Mouse (Mus musculus) liver, adult 2 months (tissue): ENCODE results near the gene Foxi3. TPM values are rescaled to one million over a fixed set of nuclear protein-coding genes. Genes with fewer than 3 reads are reported as not detected.

Source experiments
- DNase-seq: peaks from one replicate; pipeline ENCODE4 v3.0.0-alpha.2; 2011; ENCODE audit warnings: low read depth, low spot score; ENCODE audit errors: extremely low read depth
- H3K27ac ChIP-seq: fragments of 200-500 bp; replicated peaks from 2 replicates; pipeline ENCODE4 v1.5.1; 2012; ENCODE audit warnings: low read depth, mild to moderate bottlenecking, control low read depth, inconsistent platforms, low read length; ENCODE audit not compliant: insufficient read depth
- H3K27me3 ChIP-seq: fragments of 200-500 bp; 2 replicates; pipeline ENCODE4 v1.6.1; 2012; ENCODE audit warnings: mild to moderate bottlenecking, moderate library complexity, low read length, inconsistent platforms; ENCODE audit not compliant: control insufficient read depth, insufficient read depth
- H3K36me3 ChIP-seq: fragments of 200-500 bp; 2 replicates; pipeline ENCODE4 v1.6.1; 2012; ENCODE audit warnings: low read length, inconsistent platforms; ENCODE audit not compliant: control insufficient read depth, insufficient read depth
- H3K4me1 ChIP-seq: fragments of 200-500 bp; 2 replicates; pipeline ENCODE4 v1.6.1; 2011; ENCODE audit warnings: low read length; ENCODE audit not compliant: control insufficient read depth, insufficient read depth
- H3K4me3 ChIP-seq: fragments of 200-500 bp; 2 replicates; pipeline ENCODE4 v1.5.1; 2011; ENCODE audit warnings: low read depth, mild to moderate bottlenecking, control low read depth, low read length, moderate library complexity; ENCODE audit not compliant: insufficient read depth
- H3K79me2 ChIP-seq: fragments of 200-500 bp; 2 replicates; pipeline ENCODE4 v1.6.1; 2012; ENCODE audit warnings: inconsistent platforms, mild to moderate bottlenecking, low read length, moderate library complexity; ENCODE audit not compliant: control insufficient read depth, insufficient read depth
- H3K9ac ChIP-seq: fragments of 200-500 bp; 2 replicates; pipeline ENCODE4 v1.6.1; 2012; ENCODE audit warnings: low read depth, mild to moderate bottlenecking, control low read depth, inconsistent platforms, low read length
- CTCF ChIP-seq: fragments of 200-500 bp; IDR thresholded peaks from 2 replicates; pipeline ENCODE4 v1.5.1; 2011; ENCODE audit warnings: low read depth, low read length, control low read depth
- POLR2A ChIP-seq: fragments of 200-500 bp; IDR thresholded peaks from 2 replicates; pipeline ENCODE4 v1.6.1; 2011; ENCODE audit warnings: low read length, control low read depth; ENCODE audit not compliant: insufficient read depth; ENCODE audit errors: extremely low read depth
- WGBS: fragments of 180-500 bp; shearing (Covaris S2); methylation state at CpG from one replicate; pipeline ENCODE4 v1.1.7; 2018; 5-methylcytosine and 5-hydroxymethylcytosine counted together
- polyA plus RNA-seq: library from polyadenylated mRNA; depleted of rRNA; stranded (reverse); fragments of >200 nt; gene quantifications from 2 replicates; pipeline ENCODE4 v1.2.3, GENCODE M21; 2012
- total RNA-seq: library from RNA; depleted of rRNA; stranded (reverse); fragments of >200 nt; gene quantifications from 2 replicates; pipeline ENCODE4 v1.2.3, GENCODE M21; 2014

Gene Foxi3
- total and polyA plus RNA-seq, 2 experiments, result not detected

DNA sequence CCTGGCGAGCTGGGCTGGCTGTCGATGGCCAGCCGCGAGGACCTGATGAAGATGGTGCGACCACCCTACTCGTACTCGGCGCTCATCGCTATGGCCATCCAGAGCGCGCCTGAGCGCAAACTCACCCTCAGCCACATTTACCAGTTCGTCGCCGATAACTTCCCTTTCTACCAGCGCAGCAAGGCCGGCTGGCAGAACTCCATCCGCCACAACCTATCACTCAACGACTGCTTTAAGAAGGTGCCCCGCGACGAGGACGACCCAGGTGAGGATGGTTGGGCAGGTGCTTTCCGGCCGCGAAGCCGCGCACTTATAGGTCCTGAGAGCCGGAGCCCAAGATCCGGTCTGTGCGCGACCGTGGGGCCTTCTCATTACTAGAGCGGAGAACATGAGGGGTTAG lies 605 bp downstream of the Foxi3 start:
- H3K27me3 ChIP-seq, result peaks cover 20% of the 10 kb centered on the region

DNA sequence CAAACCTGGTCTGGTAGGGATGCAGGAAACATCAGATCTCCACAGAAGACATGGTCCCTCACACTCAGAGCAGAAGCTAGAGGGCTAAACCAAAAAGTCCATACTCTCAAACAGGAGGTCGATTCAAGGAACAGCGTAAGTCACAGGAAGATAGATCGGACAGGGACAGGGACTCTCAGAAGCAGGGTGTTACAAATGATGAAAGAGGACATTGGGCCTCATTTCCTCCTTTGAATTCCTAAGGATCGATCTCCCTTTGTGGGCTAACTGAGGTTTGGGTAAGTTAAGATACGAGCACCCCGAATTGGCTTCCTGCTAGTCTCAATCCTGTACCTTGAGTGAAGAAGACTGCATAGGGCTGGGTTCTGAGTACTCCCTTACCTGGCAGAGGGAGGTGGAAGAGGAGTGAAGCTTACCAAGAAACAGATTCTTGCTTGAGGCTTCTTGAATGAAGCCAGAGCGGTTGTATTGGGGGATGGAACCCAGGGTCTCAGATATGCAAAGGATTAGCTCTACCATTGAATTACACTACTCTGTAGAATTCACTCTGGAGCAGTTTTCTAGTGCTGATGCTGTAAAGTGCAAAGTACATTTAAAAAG lies 1.1 kb downstream of the Foxi3 start:
- DNase-seq, result no peak
- no peak overlapping the region for H3K4me3 ChIP-seq
- TF ChIP-seq CTCF (no peak), POLR2A (no peak)
- H3K79me2 ChIP-seq, result no peaks in the 10 kb centered on the region
- no peak overlapping the region for H3K27ac ChIP-seq
- H3K36me3 ChIP-seq, result no peaks in the 10 kb centered on the region
- H3K4me1 ChIP-seq, result no peaks in the 10 kb centered on the region
- 17% methylated on average over 7 of the region's 7 CpGs for WGBS
- peaks cover 20% of the 10 kb centered on the region for H3K27me3 ChIP-seq
- H3K9ac ChIP-seq, result no peak overlapping the region

More for the DNA sequence above, 605 bp downstream of the Foxi3 start:
- Histone ChIP-seq H3K4me1 (no peaks in the 10 kb centered on the region), H3K36me3 (no peaks in the 10 kb centered on the region), H3K9ac (no peak overlapping the region), H3K4me3 (no peak overlapping the region), H3K27ac (no peak overlapping the region), H3K79me2 (no peaks in the 10 kb centered on the region)
- WGBS, result 3% methylated on average over 34 of the region's 34 CpGs
- no peak for TF ChIP-seq CTCF
- DNase-seq, result no peak

- 0 out of 2 replicates have a peak, but pooled peaks cover 2% of the 10 kb centered on the region for H3K27me3 ChIP-seq
- TF ChIP-seq CTCF (no peak), POLR2A (no peak)
- no peaks in the 10 kb centered on the region for H3K36me3 ChIP-seq
- H3K4me1 ChIP-seq, result no peaks in the 10 kb centered on the region
- no peak overlapping the region for H3K27ac ChIP-seq
- H3K9ac ChIP-seq, result no peak overlapping the region
- WGBS, result 63% methylated on average over 6 of the region's 6 CpGs
- DNase-seq, result no peak
- H3K79me2 ChIP-seq, result no peaks in the 10 kb centered on the region
- no peak overlapping the region for H3K4me3 ChIP-seq
These were observed 7.9 kb downstream of the Foxi3 start for GRCm38 (mm10) chr6:70964116-70964830.

DNA sequence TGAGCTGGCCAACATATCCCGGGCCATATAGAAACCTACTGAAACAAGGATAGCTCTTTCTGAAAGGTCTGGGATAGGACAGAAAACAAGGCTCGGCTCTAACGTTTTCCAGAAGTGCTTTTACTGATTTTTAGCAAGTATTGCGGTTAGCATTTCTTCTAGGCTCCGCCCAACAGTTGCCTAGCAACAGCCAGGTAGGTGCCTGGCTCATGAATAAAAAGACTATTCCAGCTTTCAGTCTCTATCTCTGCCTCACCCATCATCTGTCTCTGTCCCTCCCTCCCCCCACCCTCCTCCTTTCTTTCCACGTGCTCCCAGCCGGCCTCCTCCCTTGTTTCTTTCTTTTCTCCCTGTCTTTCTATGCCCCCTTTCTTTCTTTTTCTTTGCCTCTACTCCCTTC lies 9.4 kb downstream of the Foxi3 start:
- Histone ChIP-seq H3K9ac (no peak overlapping the region), H3K4me1 (no peaks in the 10 kb centered on the region), H3K79me2 (no peaks in the 10 kb centered on the region), H3K27me3 (0 out of 2 replicates have a peak, but pooled peaks cover 2% of the 10 kb centered on the region), H3K36me3 (no peaks in the 10 kb centered on the region), H3K4me3 (no peak overlapping the region), H3K27ac (no peak overlapping the region)
- TF ChIP-seq POLR2A (no peak), CTCF (no peak)
- DNase-seq, result no peak
- 36% methylated on average over 7 of the region's 7 CpGs for WGBS

DNA sequence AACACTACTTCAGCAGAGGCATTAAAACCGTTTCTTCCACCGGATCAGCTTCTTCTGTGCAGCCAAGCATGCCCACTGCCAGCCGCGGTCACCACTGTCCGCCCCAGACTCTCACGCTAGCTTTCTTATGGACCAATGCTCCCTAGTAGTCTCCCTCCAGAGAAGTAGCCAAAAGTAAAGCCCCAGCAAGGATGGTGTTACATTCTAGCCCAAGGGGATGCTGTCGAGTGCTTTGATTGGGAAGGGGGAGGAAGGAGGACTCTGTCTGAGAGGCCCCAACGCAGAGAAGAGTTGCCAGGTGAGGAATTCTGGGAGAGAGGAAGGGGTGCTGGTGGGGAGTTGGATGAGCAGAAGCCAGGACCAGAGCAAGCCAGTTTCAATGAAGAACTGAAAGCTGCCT lies 11.1 kb downstream of the Foxi3 start:
- Histone ChIP-seq H3K27ac (no peak overlapping the region), H3K36me3 (no peaks in the 10 kb centered on the region), H3K27me3 (0 out of 2 replicates have a peak, but pooled peaks cover 2% of the 10 kb centered on the region), H3K79me2 (no peaks in the 10 kb centered on the region), H3K4me1 (no peaks in the 10 kb centered on the region), H3K4me3 (no peak overlapping the region), H3K9ac (no peak overlapping the region)
- no peak for DNase-seq
- WGBS, result 13% methylated on average over 8 of the region's 8 CpGs
- no peak for TF ChIP-seq CTCF
- TF ChIP-seq POLR2A, result no peak

DNA sequence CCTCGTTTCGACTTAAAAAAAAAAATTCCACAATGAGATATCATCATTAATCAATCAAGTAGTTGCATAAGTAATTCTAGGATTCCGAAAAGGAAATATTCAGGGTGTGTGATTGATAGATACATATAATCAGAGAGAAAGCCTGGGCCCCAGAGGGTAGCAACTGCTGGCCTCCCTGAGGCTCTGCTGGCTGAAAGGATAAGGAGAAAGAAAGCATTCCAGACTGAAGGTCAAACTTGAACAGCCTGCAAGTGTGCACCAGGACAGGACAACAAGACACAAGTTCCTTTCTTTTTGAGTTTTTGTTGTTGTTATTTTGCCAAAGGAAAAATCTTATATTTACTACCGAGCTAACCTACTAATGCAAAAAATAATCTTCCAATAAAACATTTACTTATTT lies 12.0 kb downstream of the Foxi3 start:
- H3K27ac ChIP-seq, result no peak overlapping the region
- H3K36me3 ChIP-seq, result no peaks in the 10 kb centered on the region
- H3K4me3 ChIP-seq, result no peak overlapping the region
- H3K27me3 ChIP-seq, result 0 out of 2 replicates have a peak, but pooled peaks cover 2% of the 10 kb centered on the region
- H3K4me1 ChIP-seq, result no peaks in the 10 kb centered on the region
- WGBS, result 73% methylated on average over 4 of the region's 4 CpGs
- TF ChIP-seq POLR2A, result no peak
- no peak for TF ChIP-seq CTCF
- no peak for DNase-seq
- no peak overlapping the region for H3K9ac ChIP-seq
- H3K79me2 ChIP-seq, result no peaks in the 10 kb centered on the region
